ENCODE assay signal across 25 mouse cellular contexts in genomic region chr3:36644554-36645244, GRCm38 (mm10). TPM values are rescaled to one million over a fixed set of nuclear protein-coding genes. Genes with fewer than 3 reads are reported as not detected.
"Had no signal": no experiment of that assay in that cellular context is flagged by ENCODE, and none has a peak within 500 bp of the region (broad histone marks: within the 10 kb centered on the region; RNA-seq: fewer than 3 reads in every experiment).

No protein-coding gene starts in this region.

- DNase-seq: liver, postnatal 0 days; lung, adult 2 months; lung, postnatal 14 days; lung, postnatal 36 days; retina, postnatal 1 day; right cerebral cortex, adult 18-20 months; right cerebral cortex, postnatal 25 days; right cerebral cortex, postnatal 4 days; spleen, adult 18-20 months; thymus, adult 2 months; thymus, postnatal 25 days; thymus, postnatal 4 days had no signal

- H3K9me3 ChIP-seq: lung, embryonic 15.5 days; megakaryocyte, embryonic 14.5 days; midbrain, embryonic 13.5 days; midbrain, embryonic 15.5 days; neural tube, embryonic 13.5 days; neural tube, embryonic 15.5 days; stomach, embryonic 15.5 days had no signal

- ATAC-seq: liver, postnatal 0 days; lung, postnatal 0 days; midbrain, embryonic 13.5 days; midbrain, embryonic 15.5 days had no signal

- H3K27ac ChIP-seq: lung, embryonic 15.5 days; macrophage; midbrain, embryonic 13.5 days; midbrain, embryonic 15.5 days; neural tube, embryonic 13.5 days; neural tube, embryonic 15.5 days; stomach, embryonic 15.5 days; stomach, postnatal 0 days had no signal

- H3K4me1 ChIP-seq: lung, embryonic 15.5 days; midbrain, embryonic 13.5 days; midbrain, embryonic 15.5 days; neural tube, embryonic 13.5 days; neural tube, embryonic 15.5 days; stomach, embryonic 15.5 days had no signal

- H3K4me3 ChIP-seq: lung, embryonic 15.5 days; megakaryocyte, embryonic 14.5 days; midbrain, embryonic 13.5 days; midbrain, embryonic 15.5 days; myocyte; neural tube, embryonic 13.5 days; neural tube, embryonic 15.5 days; stomach, embryonic 15.5 days had no signal

- H3K36me3 ChIP-seq: lung, embryonic 15.5 days; midbrain, embryonic 13.5 days; midbrain, embryonic 15.5 days; neural tube, embryonic 13.5 days; neural tube, embryonic 15.5 days; stomach, embryonic 15.5 days had no signal

- H3K4me2 ChIP-seq: lung, embryonic 15.5 days; midbrain, embryonic 11.5 days; midbrain, embryonic 13.5 days; midbrain, embryonic 15.5 days; neural tube, embryonic 13.5 days; neural tube, embryonic 15.5 days; stomach, embryonic 15.5 days had no signal

- H3K9ac ChIP-seq: liver, postnatal 0 days; lung, embryonic 15.5 days; midbrain, embryonic 13.5 days; midbrain, embryonic 15.5 days; neural tube, embryonic 13.5 days; neural tube, embryonic 15.5 days; stomach, embryonic 15.5 days had no signal

- H3K27me3 ChIP-seq: lung, embryonic 15.5 days; megakaryocyte, embryonic 14.5 days; midbrain, embryonic 13.5 days; midbrain, embryonic 15.5 days; neural tube, embryonic 13.5 days; neural tube, embryonic 15.5 days; stomach, embryonic 15.5 days had no signal

RNA-seq across cellular contexts. Expression of gene Trpc3, which starts 45.3 kb away (rescaled TPM):
- total RNA-seq: megakaryocyte progenitor cell, adult 5-6 weeks had no signal
- polyA plus RNA-seq: macrophage, myocyte had no signal
